Mouse (Mus musculus) CH12.LX (cell line): Measurements from ENCODE around the gene Gm20388.

Source experiments
- BHLHE40 ChIP-seq: IDR thresholded peaks from 2 replicates; pipeline ENCODE4 v1.6.1; 2011; ENCODE audit warnings: mild to moderate bottlenecking, low read depth, low read length, improper control_type of control experiment
- CHD2 ChIP-seq: IDR thresholded peaks from 2 replicates; pipeline ENCODE4 v1.6.1; 2011; ENCODE audit warnings: low read length, improper control_type of control experiment
- CTCF ChIP-seq, 2 experiments: IDR thresholded peaks in 1 of 2; conservative IDR thresholded peaks in 1 of 2; 2 replicates each; pipeline ENCODE4 v1.5.1; 2011 to 2012; ENCODE audit warnings: low read depth in 2 of 2, low read length in 2 of 2, improper control_type of control experiment in 1 of 2, inconsistent platforms in 1 of 2, mild to moderate bottlenecking in 1 of 2, moderate library complexity in 1 of 2
- EP300 ChIP-seq: IDR thresholded peaks from 2 replicates; pipeline ENCODE4 v1.6.1; 2011; ENCODE audit warnings: low read length, improper control_type of control experiment
- JUND ChIP-seq: conservative IDR thresholded peaks from 2 replicates; pipeline ENCODE4 v1.6.1; 2011; ENCODE audit warnings: low read depth, low read length, improper control_type of control experiment
- MAX ChIP-seq: IDR thresholded peaks from 2 replicates; pipeline ENCODE4 v1.6.1; 2011; ENCODE audit warnings: low read length, improper control_type of control experiment
- MAZ ChIP-seq: IDR thresholded peaks from 2 replicates; pipeline ENCODE4 v1.6.1; 2012; ENCODE audit warnings: low read depth, mild to moderate bottlenecking, inconsistent platforms, low read length, improper control_type of control experiment, moderate library complexity
- POLR2A ChIP-seq: IDR thresholded peaks from 2 replicates; pipeline ENCODE4 v1.6.1; 2011; ENCODE audit warnings: low read depth, mild to moderate bottlenecking, improper control_type of control experiment, low read length
- SMC3 ChIP-seq: IDR thresholded peaks from 2 replicates; pipeline ENCODE4 v1.6.1; 2011; ENCODE audit warnings: low read depth, low read length, improper control_type of control experiment
- ZNF384 ChIP-seq: IDR thresholded peaks from 2 replicates; pipeline ENCODE4 v1.6.1; 2012; ENCODE audit warnings: low read depth, low read length, improper control_type of control experiment, inconsistent platforms

DNA sequence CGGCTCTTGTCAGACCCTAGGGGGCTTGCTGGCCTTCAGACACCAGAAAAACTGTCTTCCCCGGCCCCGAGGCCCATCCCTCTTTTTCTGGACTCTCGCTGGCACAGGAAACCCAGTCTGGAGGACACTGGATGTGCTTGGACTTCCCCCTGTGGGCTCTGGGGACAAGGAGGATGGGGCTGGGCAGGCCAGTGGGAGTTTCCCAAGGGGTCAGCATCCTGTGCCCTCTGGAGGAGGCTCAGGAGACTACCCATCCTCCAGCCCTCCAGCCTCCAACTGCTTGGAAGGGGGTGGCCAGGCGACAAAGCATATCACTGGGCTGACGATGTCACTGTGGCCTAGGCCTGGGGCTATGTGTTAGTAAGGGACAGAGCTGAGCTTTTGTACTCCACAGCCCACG, 898.4 kb downstream of the Gm20388 start:
- TF ChIP-seq ZNF384 (no peak), CTCF (conservative IDR thresholded peaks at IDR 0.05 in 1 of 2, IDR thresholded peaks at IDR 0.05 in 1 of 2; ENCODE audit: low read depth in 2 of 2, low read length in 2 of 2) (no peak), MAX (no peak), EP300 (no peak), POLR2A (no peak), BHLHE40 (no peak), CHD2 (no peak), JUND (no peak), SMC3 (no peak), MAZ (no peak)
